Mouse (Mus musculus): ENCODE measurements around the gene Adnp.
A peak's percentile ranks its signal among the peaks of the same experiment; 100 is the strongest.
"Not testable (repeated sequence)": the region's sequence is repeated elsewhere in the genome, so short reads cannot be mapped to it uniquely, and the experiment has no call there.

The Adnp gene

DNA sequence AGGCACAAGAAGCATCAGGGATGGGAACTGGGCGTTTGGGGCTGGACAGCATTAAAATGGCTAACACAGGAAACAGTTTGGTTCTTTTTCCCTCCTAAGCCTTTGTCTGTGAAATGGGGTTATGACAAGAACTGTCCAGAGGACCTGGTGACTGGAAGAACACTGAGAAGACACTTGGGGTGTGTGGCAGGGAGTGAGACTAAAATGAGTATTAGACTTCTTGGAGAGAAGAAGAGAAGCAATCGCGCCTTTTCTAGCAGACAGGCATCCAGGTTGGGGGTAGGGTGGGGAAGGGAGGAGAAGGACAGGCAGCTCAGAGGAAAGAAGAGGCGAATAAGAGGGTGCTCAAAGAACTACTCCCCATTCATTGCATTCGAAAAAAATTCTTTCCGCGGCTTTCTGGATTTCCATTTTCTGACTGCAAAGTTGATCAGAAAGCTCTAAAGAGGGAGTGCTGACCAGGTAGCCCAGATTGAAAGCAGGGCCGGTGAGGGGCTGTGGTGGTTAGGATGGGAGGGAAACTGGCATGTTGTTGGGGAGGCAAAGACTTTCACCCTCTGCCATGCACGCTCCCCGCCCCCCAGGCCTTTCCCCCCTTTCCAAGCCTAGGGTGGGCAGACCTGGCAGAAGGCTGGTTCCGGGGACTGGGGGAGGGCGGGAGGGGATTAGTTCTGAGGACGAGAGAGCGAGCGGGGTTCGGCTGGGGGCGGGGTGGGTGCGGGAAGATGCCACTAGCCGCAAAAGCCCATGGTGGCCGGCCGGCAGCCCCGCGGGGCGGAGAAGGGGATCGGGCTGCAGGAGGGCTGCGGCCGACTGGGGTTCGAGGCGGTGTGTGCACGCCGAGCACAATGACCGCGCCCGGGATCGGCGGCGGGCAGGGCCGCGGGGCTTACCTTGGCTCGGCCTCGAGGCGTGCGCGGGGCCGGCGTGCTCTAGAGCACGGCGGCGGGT is 956 bp downstream of the Adnp start:
- DNase-seq (ENCODE audit: low read depth, low spot score): no peak

DNA sequence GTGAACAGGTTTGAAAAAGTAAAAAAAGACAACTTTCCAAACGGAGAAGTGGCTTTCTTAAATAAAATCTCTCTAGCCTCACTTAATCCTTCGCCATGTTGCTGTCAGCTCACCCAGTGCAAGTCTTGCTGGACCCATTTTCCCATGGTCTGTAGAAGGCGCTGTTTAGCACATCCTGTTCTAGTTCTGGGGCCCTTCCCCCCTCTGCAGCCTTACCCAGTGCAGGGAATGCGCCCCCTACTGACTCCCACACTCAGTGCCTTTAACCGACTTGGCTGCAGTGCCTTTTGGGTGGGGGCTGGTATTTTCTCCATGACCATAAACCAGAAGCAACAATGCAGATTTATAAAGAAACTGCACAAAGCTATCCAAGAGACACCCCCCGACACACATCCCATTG is 1.6 kb downstream of the Adnp start:
- DNase-seq (ENCODE audit: low read depth, low spot score): peak; percentile 75

DNA sequence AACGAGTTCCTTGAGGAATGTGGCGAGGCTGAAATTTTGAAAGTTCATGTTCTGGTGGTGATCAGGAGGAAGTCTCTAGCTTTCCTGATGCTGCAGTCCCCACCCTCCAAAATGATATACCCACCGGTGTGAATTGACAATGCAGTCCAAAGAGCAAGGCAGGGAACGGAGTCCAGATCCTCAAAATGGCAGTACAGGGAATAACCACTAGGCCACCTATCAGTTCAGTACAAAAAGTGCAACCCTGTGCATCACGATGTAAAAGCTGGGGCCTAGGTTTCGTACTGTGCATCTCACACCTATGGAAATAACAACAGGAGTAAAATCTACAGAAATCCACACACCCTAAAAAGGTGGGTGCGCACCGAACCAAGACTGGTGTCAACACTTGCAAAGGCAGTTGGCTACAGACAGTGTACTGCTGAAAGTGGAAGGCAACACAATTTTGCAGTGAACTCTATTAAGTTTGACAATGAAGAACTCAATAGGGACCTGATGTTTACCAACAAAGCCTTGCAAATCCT is 2.4 kb downstream of the Adnp start:
- no peak for DNase-seq (ENCODE audit: low read depth, low spot score)

DNA sequence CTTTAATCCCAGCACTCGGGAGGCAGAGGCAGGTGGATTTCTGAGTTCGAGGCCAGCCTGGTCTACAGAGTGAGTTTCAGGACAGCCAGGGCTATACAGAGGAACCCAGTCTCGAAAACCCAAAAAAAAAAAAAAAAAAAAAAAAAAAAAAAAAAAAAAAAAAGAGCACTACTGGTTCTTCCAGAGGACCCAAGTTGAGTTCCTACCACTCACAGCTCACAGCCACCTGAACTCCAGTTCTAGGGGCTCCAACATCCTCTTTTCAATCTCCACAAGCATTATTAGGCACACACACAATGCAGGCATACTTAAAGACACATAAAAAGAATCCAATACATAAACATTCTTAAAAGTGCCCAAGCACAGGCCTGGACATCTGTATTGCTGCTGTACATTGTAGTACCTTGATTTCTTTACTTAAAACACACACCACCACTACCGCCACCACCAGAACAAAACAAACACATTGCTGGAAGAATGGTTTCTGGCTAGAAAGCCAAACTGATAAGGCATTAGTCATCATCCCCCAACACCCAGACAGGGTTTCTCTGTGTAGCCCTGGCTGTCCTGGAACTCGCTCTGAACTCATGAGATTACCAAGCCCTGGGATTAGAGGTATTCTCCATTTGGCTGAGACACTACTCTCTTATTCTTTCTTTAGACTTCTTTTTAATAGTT is 6.8 kb downstream of the Adnp start:
- DNase-seq (ENCODE audit: low read depth, low spot score): no peak

DNA sequence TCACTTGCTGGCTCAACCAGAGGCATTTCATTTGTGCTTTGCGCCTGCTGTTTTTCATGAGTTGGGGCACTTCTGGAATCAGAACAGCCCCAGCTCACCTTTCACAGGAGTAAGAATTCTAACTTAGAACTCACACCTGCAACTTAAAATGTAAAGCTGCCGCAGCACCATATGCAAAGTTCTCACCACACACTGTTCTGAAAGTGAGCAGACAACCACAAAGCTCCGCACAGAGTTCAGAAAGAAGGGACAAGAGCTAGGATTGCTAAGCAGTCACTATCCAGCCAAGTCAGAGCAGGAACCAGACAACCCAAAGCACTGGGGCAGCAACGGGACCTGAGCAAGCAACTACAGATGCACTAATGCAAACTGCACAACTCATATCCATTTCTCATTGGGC is 7.4 kb downstream of the Adnp start:
- no peak for DNase-seq (ENCODE audit: low read depth, low spot score)

DNA sequence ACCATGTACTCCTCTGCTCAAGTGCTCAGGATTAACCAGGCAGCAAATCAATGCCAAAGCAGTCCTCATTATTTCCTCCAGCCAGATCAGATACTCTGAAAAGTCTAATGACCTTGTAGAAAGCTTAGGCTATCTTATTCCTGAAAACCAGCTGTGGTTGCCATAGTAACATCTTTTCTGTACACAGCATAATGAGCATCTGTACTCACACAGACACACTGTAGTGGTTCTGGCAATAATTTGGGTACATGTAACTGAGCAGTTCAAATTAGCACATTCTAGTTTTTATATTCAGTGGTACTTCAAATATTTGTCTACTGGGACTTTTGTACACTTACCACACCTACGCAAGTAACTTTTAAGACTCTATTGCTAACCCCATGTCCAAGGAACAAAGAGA is 8.5 kb downstream of the Adnp start:
- DNase-seq (ENCODE audit: low read depth, low spot score): no peak

DNA sequence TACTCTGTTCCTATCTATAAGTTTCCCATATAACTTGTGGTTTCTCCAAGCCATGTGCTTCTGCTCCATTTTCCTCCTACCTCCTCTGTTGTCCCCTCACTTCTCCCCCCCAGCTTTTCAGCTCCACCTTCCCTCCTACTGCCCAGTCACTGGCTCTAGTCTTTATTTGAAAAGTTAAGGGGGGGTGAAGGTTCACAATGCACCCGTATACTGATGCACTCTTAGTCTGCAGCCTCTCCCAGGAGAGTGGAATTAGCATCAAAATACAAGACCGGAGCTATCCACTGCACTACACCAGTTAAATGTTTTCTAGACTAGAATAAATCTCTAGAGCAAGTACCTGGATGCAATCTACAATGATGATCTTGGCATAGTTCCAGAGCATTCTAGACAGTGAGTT is 11.2 kb downstream of the Adnp start:
- no peak for DNase-seq (ENCODE audit: low read depth, low spot score)

DNA sequence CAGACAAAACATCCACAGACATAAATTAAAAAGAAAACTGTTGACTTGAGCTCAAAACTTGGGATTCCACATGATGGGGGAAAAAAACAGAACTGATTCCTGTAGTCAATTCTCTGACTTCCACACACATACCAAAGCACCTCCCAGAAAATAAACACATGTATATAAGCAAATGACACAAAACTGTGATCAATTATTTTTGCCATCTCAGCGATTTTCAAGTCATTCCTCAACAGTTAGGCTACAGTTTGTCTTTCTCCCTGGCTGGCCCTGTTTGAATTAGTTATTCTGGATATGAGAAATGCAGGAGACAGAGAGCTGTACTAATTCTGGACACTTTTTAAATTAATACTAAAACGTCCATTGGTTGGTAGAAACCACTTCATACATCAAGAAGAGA is 13.2 kb downstream of the Adnp start:
- no peak for DNase-seq (ENCODE audit: low read depth, low spot score)

DNA sequence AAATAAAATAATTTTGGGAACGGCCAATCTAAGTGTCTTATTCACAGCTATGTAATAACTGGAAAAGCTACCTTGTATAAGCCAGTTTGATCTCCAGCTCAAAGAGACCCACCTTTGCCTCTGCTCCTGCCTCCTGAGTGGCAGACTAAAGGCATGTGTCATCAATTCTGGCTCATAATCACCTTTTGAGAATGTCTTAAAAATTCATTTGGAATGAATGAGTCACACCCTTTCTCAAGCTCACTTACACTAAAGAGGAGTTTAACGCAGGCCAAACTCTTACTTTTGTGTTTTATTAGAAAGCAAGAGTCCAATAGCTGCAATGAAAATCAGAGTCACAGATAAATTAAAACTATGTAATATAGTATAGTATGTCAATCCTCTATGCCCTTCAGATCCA is 15.1 kb downstream of the Adnp start:
- no peak for DNase-seq (ENCODE audit: low read depth, low spot score)

DNA sequence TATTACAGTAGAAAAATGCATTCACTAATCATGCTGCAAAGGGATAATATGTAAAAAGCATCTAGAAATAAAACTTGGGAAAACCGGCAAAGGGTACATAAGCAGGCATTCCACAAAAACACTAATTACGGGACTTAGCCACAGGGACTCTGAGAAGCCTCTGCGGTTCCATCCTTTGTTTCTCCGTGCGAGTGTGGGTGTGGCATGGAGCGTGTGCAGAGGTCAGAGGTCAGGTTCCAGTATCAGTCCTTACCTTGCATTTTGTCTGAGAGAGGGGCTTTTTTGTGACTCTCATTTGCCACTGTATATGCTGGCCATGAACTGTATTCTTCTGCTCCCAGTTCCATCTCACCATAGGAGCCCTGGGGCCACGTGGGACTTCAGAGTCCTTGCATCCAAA is 31.0 kb downstream of the Adnp start:
- DNase-seq (ENCODE audit: low read depth, low spot score): no peak

DNA sequence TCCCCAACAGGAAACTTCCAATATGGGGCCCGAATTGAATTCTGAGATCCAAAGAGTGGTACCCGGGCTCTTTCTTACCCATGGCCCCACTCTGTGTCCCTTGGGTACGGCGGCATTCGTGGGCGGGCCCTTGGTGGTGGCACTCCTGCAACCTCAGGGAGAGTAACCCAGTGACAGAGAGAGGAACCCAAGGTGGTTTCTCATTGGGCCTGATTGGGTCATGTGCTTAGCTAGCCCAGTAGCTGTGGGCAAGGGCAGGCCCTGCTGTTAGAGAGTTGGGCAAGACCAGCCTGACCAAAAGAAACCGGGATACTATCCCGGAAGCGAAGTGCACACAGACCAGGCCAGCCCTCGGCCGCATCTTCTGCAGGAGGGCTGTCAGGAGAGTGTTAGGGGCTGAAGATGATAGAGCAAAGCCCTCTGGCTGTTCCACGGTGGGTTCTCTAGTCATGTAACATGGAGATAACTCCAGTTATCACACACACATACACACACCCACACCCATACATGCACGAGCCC is 36.7 kb downstream of the Adnp start:
- DNase-seq (ENCODE audit: low read depth, low spot score): no peak

DNA sequence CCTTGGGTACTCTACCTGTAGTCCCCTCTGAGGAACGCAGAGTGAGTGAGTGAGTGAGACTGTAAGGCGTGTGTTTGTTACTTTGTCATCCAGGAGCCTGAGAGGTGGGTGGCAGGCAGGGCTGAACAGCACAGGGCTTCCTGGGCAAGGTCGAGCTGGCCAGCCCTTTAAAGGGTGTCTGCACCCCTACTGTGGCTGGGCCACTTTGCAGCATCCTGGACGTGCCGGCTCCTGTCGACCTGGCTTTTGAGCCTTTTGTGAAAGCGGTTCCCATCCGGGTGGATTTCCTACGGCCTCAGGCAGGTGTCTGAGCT is 37.2 kb downstream of the Adnp start:
- no peak for DNase-seq (ENCODE audit: low read depth, low spot score)

DNA sequence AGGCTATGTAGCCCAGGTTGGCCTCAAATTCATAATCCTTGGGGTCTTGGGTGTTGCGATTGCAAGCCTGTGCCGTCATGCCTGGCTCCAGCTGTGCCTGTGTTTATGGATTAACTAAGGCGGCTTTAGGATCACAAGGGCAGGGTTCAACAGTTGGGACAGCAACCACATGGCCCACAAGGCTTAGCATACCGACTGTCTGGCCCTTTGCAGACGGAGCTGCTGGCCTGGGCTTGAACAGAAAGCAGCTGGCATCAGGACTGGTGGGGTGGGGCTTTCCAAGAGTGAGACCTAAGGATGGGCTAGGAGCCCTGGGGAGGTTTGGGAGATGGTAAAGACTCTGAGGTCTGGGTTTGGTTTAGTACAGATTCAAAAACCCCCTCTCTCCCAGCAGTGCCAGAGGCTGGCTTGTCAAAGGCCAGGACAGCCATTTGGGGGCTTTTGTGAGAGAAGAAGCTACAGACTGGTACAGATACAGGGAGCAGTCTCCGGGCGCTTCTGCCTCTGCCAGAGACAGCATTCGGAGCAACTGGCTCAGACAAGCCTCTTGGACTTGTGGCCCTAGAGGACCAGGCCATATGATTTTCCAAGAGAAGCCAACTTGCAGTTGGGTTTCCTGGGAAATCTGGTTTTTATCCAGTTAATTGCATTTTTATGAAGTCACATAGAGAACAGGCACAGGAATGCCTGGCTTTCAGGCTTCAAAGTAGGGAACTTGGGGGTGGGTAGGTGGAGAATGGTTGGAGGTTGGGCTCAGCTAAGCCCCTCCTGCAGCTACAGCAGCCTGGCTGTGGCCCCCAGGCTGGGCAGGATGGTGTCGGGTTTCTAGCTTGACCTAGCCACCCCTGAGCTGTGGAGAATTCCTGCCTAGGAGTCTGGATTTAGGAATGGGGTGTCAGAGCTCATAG is 37.8 kb downstream of the Adnp start:
- DNase-seq (ENCODE audit: low read depth, low spot score): no peak

DNA sequence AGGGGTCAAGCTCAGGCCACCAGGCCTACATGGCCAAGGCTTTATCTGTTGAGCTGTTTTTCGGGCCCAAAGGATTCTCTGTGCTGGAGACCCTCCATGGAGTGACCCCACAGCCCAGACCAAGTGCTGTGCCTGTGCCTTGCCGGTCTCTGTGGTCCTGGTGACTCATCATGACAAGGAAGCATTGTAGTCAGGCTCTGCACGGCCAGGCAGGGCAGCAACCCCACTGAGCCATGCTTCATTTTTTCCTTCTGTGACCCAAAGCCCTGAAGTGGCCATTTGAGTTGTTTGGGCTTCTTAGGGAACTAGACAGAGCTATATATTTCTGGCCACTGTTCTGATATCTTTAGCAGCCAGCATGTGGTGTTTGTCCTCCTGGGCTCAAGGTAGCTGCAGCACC is 39.1 kb downstream of the Adnp start:
- no peak for DNase-seq (ENCODE audit: low read depth, low spot score)

DNA sequence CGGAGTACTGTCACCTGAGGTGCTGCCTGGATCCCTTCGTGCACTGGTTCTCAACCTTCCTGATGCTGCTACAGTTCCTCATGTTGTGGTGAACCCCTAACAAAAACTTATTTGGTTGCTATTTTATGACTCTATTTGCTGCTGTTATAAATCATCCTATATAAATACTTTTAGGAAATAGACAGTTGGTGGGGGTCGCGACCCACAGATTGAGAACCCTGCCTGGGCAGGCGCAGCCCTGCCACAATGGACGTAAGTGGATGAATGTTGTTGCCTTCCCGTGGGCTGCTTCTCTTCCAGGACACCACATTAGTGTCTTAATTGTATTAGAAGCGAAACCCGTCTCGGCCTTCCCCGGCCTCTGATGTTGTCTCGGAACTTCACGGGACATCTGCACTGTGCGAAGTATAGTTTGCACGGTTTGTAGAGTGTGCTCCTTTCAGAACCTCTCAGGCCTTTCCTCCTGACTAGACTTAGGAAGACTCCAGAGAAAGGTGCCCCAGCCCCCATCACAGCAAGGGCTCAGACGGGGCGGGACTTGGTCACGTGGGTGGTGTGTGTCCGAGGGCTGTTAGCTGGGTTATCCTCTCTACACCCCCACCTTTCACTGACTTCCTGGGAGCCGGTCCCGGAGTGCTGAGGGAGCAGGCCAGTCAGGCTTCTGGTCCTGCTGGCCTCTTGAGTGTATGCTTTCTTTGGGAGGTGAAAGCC is 40.0 kb downstream of the Adnp start:
- no peak for DNase-seq (ENCODE audit: low read depth, low spot score)

DNA sequence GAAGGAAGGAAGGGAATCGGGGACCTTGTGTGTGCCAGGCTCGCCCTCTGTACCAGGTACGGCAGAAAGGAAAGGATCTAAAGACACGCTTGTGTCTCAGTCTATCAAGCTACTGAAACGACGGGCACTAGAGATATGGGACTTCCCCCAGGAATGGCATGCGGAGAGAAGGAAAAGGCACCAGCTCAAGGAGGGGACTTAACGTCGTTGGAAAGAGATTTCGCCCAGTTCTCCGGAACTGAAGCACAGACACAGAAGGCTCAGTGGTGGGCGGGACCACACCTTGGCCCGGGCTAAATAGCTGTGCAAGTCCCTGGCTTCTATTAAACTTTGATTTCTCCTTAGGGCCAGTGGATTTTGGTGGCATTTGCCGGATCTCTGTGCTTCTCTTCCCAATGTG is 44.9 kb downstream of the Adnp start:
- no peak for DNase-seq (ENCODE audit: low read depth, low spot score)

DNA sequence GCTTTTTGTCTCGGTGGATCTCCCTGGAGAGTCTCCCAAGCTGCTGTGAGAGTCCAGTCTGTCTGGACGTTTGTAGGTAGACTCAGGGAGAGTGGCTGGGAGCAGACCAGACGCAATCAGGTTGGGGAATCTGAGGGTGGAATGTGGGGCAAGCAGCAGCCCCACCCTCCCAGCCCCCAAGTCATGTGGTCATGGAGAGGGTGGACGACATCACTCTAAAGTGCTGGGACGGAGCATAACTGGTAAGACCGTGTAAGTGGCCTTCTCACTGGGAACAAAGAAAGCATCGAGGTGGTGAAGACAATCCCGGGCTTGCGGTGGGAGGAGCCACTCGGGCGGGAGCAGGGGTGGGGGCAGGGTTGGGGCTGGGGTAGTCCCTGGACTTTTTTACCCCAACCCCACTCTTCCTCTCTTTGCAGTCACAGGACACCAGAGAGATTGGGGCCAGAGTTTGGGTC is 45.4 kb downstream of the Adnp start:
- DNase-seq (ENCODE audit: low read depth, low spot score): no peak

DNA sequence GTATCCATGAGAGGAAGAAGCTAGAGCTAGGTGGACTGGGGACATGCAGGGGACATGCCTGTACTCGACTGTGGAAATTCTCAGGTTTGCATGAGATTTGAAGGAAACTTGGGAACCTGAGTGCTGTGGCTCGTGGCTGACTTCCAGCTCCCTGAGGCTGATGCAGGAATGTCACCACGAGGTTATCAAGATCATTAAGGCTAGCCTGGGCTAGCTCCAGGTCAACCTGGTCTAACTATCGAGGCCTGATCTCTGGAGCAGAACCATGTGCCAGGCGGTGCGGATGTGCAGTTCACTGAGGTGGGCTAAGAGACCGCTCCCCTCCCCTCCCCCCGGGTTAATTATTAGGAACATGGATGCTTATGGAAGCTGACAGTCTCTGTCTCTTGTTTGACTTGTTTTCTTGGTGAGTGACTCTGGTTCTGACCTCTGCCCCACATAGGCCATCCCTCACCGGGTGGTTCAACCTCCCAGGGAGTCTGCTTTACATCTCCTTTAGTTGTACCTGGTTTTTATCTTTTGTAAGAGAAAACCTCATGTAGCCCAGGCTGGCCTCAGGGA is 46.5 kb downstream of the Adnp start:
- DNase-seq (ENCODE audit: low read depth, low spot score): no peak

DNA sequence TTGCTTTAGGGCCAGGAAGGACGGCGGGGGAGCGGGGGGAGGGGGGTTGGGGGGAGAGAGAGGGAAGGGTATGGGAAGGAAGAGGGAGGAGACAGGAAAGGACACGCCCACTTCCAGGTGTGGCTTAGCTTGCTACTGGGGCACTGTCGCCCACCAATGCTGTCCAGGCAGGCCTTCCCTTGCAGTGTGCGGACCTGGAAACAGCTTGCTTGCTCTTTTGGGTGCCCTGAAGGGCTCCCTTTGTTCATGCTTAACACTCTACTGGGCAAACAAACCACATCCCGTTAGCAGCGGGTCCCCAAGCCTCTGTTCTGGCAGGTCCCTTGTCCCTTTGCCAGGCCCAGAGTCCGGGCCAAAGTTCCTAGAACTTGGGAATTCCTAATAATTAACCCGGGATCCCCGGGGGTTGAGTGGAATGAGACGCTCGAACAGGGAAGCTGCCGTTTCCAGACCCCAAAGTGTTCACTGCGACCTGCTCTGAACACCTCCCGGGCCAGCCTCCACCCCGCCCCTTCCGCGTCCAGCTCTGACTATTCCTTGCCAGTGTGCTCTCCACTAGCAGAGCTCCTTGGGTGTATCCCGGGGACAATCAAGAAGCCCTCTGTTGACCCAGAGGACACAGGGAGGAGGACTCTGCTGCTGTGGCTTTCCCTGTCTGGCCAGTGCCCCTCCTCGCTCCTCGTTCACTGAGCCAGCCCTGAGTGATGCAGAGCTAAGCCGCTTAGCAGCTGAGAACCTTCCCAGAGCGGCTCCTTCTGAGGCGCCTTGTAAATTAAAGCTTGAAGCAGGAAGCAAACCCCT is 47.8 kb downstream of the Adnp start:
- no peak for DNase-seq (ENCODE audit: low read depth, low spot score)

DNA sequence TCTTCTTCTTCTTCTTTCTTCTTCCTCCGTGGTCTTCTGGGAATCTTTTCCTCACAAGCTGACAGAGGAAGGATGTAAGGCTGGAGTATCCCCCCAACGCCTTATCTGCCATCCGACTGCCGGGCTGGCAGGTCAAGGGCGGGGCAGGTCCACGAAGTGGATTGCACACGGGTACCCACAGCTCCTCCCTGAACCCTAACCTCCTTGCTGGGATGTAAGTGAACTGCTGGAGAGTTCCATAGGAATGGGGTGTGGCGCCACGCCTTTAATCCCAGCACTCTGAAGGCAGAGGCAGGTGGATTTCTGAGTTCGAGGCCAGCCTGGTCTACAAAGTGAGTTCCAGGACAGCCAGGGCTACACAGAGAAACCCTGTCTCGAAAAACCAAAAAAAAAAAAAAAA is 48.9 kb downstream of the Adnp start:
- not testable (repeated sequence) for DNase-seq (ENCODE audit: low read depth, low spot score)
